Mouse (Mus musculus): ENCODE measurements around the gene Hnrnpll. TPM values are rescaled to one million over a fixed set of nuclear protein-coding genes. Genes with fewer than 3 reads are reported as not detected.

Gene Hnrnpll
- polyA plus RNA-seq, 1 experiment from 2014 or later, result 44.4 TPM

DNA sequence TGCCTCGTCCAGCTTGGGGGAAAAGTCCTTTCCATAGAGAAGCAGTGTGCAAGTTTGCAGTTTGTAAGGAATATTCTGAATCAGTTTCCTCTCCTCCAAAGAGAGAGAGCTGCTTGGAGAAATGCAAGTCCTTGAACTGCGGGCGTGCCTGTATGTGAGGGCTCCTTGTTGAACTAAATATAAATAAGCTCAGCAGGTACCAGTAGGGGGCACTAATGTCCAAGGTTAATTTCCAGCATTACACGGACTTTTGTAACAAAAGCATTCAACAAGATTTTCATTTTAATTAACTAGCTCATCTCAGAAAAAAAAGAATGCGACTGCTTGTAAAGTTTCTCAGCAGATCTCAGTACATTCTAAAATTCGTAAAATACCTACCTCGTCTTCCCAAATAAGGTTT is 13.9 kb downstream of the Hnrnpll start:
- no peak overlapping the region for H3K27ac ChIP-seq (ENCODE audit: low read length)
- H3K4me1 ChIP-seq (ENCODE audit: control insufficient read depth, insufficient read depth, low read length), result peaks cover 5% of the 10 kb centered on the region
- no peak overlapping the region for H3K4me2 ChIP-seq (ENCODE audit: low read depth, low read length)
- no peak overlapping the region for H3K9ac ChIP-seq (ENCODE audit: low read length)
- no peak overlapping the region for H3K4me3 ChIP-seq (ENCODE audit: low read length)
- peaks cover 50% of the 10 kb centered on the region for H3K36me3 ChIP-seq (ENCODE audit: control insufficient read depth, insufficient read depth)
- no peaks in the 10 kb centered on the region for H3K9me3 ChIP-seq (replicated peaks; ENCODE audit: control insufficient read depth, low read length)
- ATAC-seq (replicated peaks; ENCODE audit: extremely low read depth, insufficient read depth, low FRiP score), result no peak
- no peaks in the 10 kb centered on the region for H3K27me3 ChIP-seq (ENCODE audit: control insufficient read depth, insufficient read depth, low read length)
- 61% methylated on average over 7 of the region's 7 CpGs for WGBS

DNA sequence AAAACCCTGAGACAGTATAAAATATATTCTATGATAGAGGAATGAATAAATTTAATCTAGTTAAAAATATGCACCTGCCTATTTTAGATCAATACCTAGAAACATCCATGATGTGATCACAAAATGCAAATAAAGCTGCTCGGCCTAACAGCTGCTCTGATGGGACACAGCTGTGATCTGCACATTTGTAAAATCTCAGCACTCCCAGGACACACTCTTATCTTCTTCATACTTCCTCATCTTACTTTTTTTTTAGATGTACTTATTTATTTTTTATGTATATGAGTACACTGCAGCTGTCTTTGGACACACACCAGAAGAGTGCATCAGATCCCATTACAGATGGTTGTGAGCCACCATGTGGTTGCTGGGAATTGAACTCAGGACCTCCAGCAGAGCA is 20.4 kb downstream of the Hnrnpll start:
- H3K27me3 ChIP-seq (ENCODE audit: control insufficient read depth, insufficient read depth, low read length), result no peaks in the 10 kb centered on the region
- peaks cover 23% of the 10 kb centered on the region for H3K36me3 ChIP-seq (ENCODE audit: control insufficient read depth, insufficient read depth)
- 66% methylated on average over 1 of the region's 1 CpGs for WGBS
- no peak overlapping the region for H3K27ac ChIP-seq (ENCODE audit: low read length)
- H3K9me3 ChIP-seq (replicated peaks; ENCODE audit: control insufficient read depth, low read length), result no peaks in the 10 kb centered on the region
- ATAC-seq (replicated peaks; ENCODE audit: extremely low read depth, insufficient read depth, low FRiP score), result no peak
- H3K9ac ChIP-seq (ENCODE audit: low read length), result no peak overlapping the region
- no peak overlapping the region for H3K4me3 ChIP-seq (ENCODE audit: low read length)
- H3K4me1 ChIP-seq (ENCODE audit: control insufficient read depth, insufficient read depth, low read length), result no peaks in the 10 kb centered on the region; the same call in 1 of the 2 replicates
- no peak overlapping the region for H3K4me2 ChIP-seq (ENCODE audit: low read depth, low read length)

DNA sequence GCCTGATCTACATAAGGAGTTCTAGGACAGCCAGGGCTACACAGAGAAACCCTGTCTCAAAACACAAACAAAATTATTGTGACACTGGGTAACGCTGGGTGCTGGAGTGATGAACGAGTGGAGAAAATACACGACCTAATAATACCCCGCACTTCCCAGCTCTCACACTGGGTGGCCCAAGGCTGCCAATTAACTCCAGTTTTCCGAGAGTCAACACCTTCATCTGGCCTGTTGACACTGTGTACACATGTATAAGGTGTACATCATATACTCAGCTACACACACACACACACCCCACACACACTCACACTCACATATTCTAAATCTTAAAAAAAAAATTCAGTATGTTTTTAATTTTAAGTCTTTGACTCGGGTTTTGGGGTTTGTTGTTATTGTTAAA is 33.5 kb downstream of the Hnrnpll start:
- Histone ChIP-seq H3K27ac (ENCODE audit: low read length) (no peak overlapping the region), H3K9me3 (replicated peaks; ENCODE audit: control insufficient read depth, low read length) (no peaks in the 10 kb centered on the region; the same call in 1 of the 2 replicates), H3K4me1 (ENCODE audit: control insufficient read depth, insufficient read depth, low read length) (no peaks in the 10 kb centered on the region), H3K36me3 (ENCODE audit: control insufficient read depth, insufficient read depth) (peaks cover 38% of the 10 kb centered on the region), H3K4me2 (ENCODE audit: low read depth, low read length) (no peak overlapping the region), H3K4me3 (ENCODE audit: low read length) (no peak overlapping the region), H3K9ac (ENCODE audit: low read length) (no peak overlapping the region), H3K27me3 (ENCODE audit: control insufficient read depth, insufficient read depth, low read length) (no peaks in the 10 kb centered on the region)
- WGBS, result 87% methylated on average over 6 of the region's 6 CpGs
- no peak for ATAC-seq (replicated peaks; ENCODE audit: extremely low read depth, insufficient read depth, low FRiP score)

DNA sequence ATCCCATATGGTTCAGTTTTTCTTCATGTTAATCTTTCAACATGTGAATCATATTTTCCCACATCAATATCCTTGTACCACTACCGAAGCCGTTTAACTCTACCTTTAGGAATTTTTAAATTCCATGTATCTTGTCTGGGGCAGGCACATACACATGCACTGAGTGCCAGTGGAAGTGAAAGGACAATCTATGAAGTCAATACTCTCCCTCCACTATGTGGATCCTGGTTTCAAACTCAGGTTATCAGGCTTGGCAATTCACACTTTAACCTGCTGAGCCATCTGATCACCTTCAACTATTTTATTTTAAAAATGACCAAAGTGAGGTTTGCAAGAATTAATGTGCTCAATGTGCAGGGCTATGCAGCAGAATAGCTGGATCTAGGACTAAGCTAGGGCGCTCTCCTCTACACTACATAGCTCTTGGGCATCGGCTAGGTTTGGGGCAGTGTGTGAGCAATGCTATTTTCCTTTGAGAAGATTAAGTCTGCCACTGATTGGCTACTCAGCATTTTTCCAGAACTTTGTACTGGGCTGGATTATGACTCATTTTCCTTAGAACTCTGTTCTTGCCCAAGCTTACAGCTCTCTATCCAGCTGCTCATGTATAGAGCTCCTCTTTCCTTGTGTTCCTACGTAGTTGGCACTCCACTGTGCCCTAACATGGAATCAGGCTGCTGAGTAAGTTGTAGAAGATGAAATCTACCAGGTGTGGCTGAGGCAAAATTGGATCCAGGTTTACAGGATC is 35.8 kb downstream of the Hnrnpll start:
- whole genome bisulfite sequencing, result 91% methylated on average over 5 of the region's 5 CpGs
- no peak overlapping the region for H3K4me3 ChIP-seq (ENCODE audit: low read length)
- no peaks in the 10 kb centered on the region for H3K4me1 ChIP-seq (ENCODE audit: control insufficient read depth, insufficient read depth, low read length)
- no peak for ATAC-seq (replicated peaks; ENCODE audit: extremely low read depth, insufficient read depth, low FRiP score)
- H3K4me2 ChIP-seq (ENCODE audit: low read depth, low read length), result no peak overlapping the region
- H3K27me3 ChIP-seq (ENCODE audit: control insufficient read depth, insufficient read depth, low read length), result no peaks in the 10 kb centered on the region
- no peaks in the 10 kb centered on the region; the same call in 1 of the 2 replicates for H3K9me3 ChIP-seq (replicated peaks; ENCODE audit: control insufficient read depth, low read length)
- H3K36me3 ChIP-seq (ENCODE audit: control insufficient read depth, insufficient read depth), result peaks cover 23% of the 10 kb centered on the region
- H3K9ac ChIP-seq (ENCODE audit: low read length), result no peak overlapping the region
- H3K27ac ChIP-seq (ENCODE audit: low read length), result no peak overlapping the region

DNA sequence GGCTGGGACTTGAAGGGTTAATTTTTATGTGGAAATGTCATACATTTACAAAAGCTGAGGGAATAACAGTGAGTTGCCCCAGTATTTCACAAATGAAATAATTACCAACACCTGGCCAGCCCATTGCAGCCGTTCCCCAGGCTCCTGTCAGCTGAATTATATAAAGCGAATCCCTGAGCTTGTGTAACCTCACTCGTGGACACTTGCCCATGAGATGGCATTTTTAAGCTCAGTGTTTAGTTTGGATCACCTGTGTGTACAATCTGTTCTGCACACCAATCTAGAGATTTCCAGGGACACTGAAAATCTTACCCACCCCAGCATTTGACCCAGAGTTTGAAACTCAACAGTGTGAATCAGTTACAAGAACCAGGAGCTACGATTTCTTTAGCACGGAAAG is 40.0 kb downstream of the Hnrnpll start:
- H3K4me3 ChIP-seq (ENCODE audit: low read length), result no peak overlapping the region
- no peak overlapping the region for H3K9ac ChIP-seq (ENCODE audit: low read length)
- H3K4me2 ChIP-seq (ENCODE audit: low read depth, low read length), result no peak overlapping the region
- WGBS, result 66% methylated on average over 5 of the region's 5 CpGs
- no peaks in the 10 kb centered on the region for H3K36me3 ChIP-seq (ENCODE audit: control insufficient read depth, insufficient read depth)
- no peak for ATAC-seq (replicated peaks; ENCODE audit: extremely low read depth, insufficient read depth, low FRiP score)
- H3K9me3 ChIP-seq (replicated peaks; ENCODE audit: control insufficient read depth, low read length), result peaks cover 2% of the 10 kb centered on the region; the same call in 1 of the 2 replicates
- no peaks in the 10 kb centered on the region; the same call in 1 of the 2 replicates for H3K4me1 ChIP-seq (ENCODE audit: control insufficient read depth, insufficient read depth, low read length)
- H3K27ac ChIP-seq (ENCODE audit: low read length), result no peak overlapping the region
- no peaks in the 10 kb centered on the region for H3K27me3 ChIP-seq (ENCODE audit: control insufficient read depth, insufficient read depth, low read length)

DNA sequence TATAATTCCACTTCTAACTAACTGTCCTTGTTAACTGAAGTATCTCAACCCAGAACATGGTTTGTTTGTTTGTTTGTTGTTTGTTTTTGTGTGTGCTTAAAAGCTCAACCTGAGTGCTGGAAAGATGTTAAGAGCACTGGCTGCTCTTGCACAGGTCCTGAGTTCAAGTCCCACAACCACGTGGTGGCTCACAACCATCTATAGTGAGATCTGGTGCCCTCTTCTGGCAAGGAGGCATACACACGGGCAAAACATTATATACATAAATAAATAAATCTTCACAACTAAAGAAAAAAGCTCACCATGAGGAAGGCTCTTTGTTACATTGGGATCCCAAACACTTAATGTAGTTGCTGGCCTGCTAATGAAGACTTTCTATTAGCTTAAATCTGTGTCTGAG is 41.6 kb downstream of the Hnrnpll start:
- ATAC-seq (replicated peaks; ENCODE audit: extremely low read depth, insufficient read depth, low FRiP score), result no peak
- H3K27ac ChIP-seq (ENCODE audit: low read length), result no peak overlapping the region

DNA sequence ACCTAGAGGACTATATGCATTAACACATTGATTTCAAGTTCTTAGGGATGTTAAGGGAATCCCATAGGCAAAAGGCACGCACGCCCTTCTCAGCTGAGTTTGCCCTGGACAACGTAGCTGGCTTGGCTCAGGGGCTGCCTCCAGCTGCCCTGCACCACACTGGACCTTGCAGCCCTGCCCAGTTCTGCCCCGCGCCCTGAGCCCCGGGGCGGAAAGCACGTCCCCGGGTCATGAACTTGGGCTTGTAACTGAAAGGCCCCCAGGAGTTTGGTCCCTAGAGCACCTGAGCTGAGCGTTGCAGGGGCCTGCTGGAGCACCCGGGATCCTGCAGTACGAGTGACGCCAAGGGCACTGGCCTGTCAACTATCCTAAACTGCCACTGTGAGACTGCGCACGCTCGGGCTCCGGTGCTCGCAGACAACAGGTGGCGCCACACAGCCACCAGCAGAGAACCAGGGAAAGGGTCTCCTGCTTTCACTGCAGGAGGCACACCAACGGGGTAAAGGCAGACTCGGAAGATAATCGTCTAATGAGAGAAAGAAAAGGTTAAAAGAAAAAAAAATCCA is 43.1 kb downstream of the Hnrnpll start:
- Histone ChIP-seq H3K4me3 (ENCODE audit: low read length) (peak overlapping the region; percentile 25), H3K4me2 (ENCODE audit: low read depth, low read length) (peak overlapping the region; percentile 51), H3K27ac (ENCODE audit: low read length) (no peak overlapping the region), H3K27me3 (ENCODE audit: control insufficient read depth, insufficient read depth, low read length) (no peaks in the 10 kb centered on the region), H3K4me1 (ENCODE audit: control insufficient read depth, insufficient read depth, low read length) (no peaks in the 10 kb centered on the region; the same call in 1 of the 2 replicates), H3K9ac (ENCODE audit: low read length) (peak overlapping the region; percentile 32), H3K9me3 (replicated peaks; ENCODE audit: control insufficient read depth, low read length) (peaks cover 2% of the 10 kb centered on the region; the same call in 1 of the 2 replicates), H3K36me3 (ENCODE audit: control insufficient read depth, insufficient read depth) (no peaks in the 10 kb centered on the region)
- WGBS, result 10% methylated on average over 22 of the region's 22 CpGs
- peak; percentile 78 for ATAC-seq (replicated peaks; ENCODE audit: extremely low read depth, insufficient read depth, low FRiP score)

More for the DNA sequence above, 41.6 kb downstream of the Hnrnpll start:
- Histone ChIP-seq H3K9ac (ENCODE audit: low read length) (no peak overlapping the region), H3K4me1 (ENCODE audit: control insufficient read depth, insufficient read depth, low read length) (no peaks in the 10 kb centered on the region; the same call in 1 of the 2 replicates), H3K27me3 (ENCODE audit: control insufficient read depth, insufficient read depth, low read length) (no peaks in the 10 kb centered on the region), H3K36me3 (ENCODE audit: control insufficient read depth, insufficient read depth) (no peaks in the 10 kb centered on the region), H3K4me2 (ENCODE audit: low read depth, low read length) (no peak overlapping the region), H3K9me3 (replicated peaks; ENCODE audit: control insufficient read depth, low read length) (peaks cover 2% of the 10 kb centered on the region; the same call in 1 of the 2 replicates), H3K4me3 (ENCODE audit: low read length) (no peak overlapping the region)
- 75% methylated on average over 2 of the region's 2 CpGs for WGBS

DNA sequence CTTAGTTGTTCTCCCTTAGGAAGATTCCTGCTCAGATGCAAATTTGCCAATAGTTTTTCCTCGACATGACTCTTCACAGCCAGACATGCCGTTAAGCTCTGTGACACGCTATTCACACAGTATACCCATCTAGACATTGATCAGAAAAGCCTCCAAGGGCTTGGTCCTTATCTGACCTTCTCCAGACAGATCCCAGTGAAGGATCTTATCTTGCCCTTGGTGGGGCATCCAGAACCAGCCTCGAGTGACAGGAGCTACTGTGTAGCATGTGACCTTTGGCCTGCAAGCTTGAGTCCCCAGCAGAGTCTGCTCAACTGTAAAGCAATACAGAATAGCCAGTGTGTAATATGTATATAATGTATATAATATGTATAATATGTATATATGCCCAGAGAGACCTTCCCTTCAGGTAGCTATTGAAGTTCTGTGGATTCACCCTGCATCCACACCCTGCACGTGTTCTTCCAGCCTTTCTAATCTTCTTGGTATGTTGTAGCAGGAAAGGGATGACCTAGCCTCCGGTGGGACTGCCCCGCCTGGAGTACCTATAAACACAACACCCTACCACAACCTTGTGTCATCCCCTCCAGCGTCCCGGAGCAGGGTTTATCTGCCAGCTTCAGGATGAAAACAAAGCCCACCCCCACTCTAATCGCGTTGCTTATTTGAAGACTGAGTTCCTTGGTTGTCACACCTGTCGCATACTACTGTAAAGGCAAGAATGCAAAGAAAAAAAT is 43.7 kb downstream of the Hnrnpll start:
- H3K4me2 ChIP-seq (ENCODE audit: low read depth, low read length), result no peak overlapping the region
- 0 out of 2 replicates have a peak, but pooled peaks cover 3% of the 10 kb centered on the region for H3K27me3 ChIP-seq (ENCODE audit: control insufficient read depth, insufficient read depth, low read length)
- 44% methylated on average over 12 of the region's 12 CpGs for WGBS
- no peak overlapping the region for H3K4me3 ChIP-seq (ENCODE audit: low read length)
- no peak overlapping the region for H3K9ac ChIP-seq (ENCODE audit: low read length)
- no peaks in the 10 kb centered on the region; the same call in 1 of the 2 replicates for H3K4me1 ChIP-seq (ENCODE audit: control insufficient read depth, insufficient read depth, low read length)
- no peak for ATAC-seq (replicated peaks; ENCODE audit: extremely low read depth, insufficient read depth, low FRiP score)
- peaks cover 2% of the 10 kb centered on the region; the same call in 1 of the 2 replicates for H3K9me3 ChIP-seq (replicated peaks; ENCODE audit: control insufficient read depth, low read length)
- H3K36me3 ChIP-seq (ENCODE audit: control insufficient read depth, insufficient read depth), result no peaks in the 10 kb centered on the region
- H3K27ac ChIP-seq (ENCODE audit: low read length), result no peak overlapping the region

Measured in heart, embryonic 16.5 days (tissue).